Mouse (Mus musculus): ENCODE results near the gene Lrrc30. TPM values are rescaled to one million over a fixed set of nuclear protein-coding genes. Genes with fewer than 3 reads are reported as not detected.

Gene Lrrc30
- not detected for polyA plus RNA-seq (2017; shearing (Covaris generic))

GRCm38 (mm10) chr17:67632676-67633339 lies at the start of gene Lrrc30:
Lrrc30 (minus strand) TSS chr17:67632723.

Other genes starting within 250 kb of the Lrrc30 start
- 0.04 TPM for gene Lama1, start 64.5 kb upstream of the Lrrc30 start, polyA plus RNA-seq (2017; shearing (Covaris generic))